Mouse (Mus musculus) brain, adult 2 months (tissue): ENCODE data around the gene Plagl1.

Experiments used
- DNase-seq: peaks from one replicate; pipeline ENCODE4 v3.0.0; 2011; ENCODE audit warnings: low read depth, low spot score

Plagl1 gene

DNA sequence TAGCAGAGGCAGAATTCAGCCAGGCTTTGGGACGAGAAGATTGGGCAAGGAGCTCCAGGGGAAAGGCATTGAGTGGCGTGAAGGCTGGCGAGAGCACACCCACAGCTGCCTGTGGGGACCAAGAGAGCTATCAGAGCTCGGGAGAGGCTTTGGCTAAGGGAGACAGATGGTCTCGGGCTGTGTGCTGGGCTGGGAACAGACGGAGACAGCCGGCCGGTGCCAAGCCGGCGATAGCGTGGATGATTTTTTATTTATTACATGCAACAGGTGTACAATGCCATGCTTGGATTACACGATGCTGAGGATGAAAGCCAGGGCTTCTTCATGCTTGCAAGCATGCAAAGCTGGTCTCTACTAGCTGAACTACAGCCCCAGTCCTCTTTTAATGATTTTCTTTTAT, 22.2 kb downstream of the Plagl1 start:
- DNase-seq, result peak; percentile 83

DNA sequence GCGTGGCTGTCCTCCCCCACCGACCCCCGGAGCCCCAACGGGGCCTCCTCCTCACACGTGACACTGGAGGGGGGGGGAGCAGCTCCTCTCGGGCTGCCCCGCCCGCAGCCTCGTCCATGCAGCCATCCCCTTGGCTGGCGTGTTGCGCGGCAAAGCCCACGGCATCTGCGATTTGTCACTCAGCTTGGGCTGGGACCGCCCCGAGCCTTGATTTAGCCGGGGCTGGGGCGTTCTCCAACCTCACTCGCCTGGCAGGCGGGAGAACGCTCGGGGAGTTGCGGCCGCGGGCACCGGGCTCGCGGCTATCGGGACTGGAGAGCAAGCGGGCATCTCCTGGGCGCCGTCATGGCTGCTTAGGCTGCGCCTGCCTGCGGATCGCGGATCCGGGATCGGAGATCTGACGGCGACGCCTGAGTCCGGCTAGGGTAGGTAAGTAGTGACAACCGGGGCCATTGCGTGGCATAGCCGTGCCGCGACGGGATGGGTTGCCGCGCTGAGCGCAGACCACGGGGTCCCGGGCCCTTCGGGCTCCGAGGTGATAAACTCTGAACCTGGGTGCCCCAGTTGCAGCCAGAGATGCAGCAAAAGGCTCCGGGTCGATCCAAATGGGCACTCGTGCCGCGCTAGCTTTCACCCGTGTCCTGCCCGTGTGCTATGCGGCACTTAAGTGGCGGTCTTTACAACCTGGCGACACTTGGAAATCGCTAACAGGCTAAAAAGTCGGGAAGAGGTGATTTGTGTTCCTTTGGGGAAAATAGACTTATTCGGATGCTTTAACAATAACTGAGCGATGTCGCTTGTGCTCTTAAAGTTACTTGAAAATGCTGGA, 30.5 kb downstream of the Plagl1 start:
- DNase-seq, result peak; percentile 94

DNA sequence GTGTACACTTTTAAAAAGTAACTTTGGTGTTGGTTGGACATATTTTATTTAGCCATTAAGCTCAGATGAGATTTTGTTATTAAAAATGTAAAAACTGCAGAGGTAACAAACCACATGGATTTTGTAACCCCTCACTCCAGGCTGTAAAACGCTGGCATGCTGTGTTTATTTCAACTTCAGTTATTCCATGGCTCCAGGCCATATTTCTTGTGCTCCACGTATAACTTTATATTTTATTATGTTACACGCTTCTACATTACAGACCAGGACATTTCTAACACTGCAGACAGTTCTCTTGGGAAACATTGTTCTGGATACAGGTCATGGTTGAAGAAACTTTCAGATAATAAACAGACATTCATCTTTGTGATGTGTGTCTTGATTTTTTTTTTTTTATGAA, 32.7 kb downstream of the Plagl1 start:
- no peak for DNase-seq

DNA sequence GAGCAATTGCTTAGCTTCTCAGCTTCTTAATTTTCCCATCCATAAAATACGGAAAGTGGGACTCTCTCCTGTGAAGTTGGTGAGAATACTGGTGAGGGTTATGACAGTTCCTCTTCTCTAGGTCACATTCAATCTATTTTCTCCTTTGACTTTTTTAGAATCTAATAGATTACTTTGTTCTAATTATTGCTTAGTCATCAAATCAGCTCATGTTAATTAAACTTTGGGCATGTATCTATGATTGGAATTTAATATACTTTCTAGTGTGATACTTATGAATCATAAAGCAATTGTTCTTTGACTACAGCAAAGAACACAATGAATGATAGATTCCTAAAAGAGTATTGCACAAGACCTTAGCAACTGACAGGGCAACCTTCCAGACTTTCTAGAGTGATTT, 38.6 kb downstream of the Plagl1 start:
- DNase-seq, result no peak

DNA sequence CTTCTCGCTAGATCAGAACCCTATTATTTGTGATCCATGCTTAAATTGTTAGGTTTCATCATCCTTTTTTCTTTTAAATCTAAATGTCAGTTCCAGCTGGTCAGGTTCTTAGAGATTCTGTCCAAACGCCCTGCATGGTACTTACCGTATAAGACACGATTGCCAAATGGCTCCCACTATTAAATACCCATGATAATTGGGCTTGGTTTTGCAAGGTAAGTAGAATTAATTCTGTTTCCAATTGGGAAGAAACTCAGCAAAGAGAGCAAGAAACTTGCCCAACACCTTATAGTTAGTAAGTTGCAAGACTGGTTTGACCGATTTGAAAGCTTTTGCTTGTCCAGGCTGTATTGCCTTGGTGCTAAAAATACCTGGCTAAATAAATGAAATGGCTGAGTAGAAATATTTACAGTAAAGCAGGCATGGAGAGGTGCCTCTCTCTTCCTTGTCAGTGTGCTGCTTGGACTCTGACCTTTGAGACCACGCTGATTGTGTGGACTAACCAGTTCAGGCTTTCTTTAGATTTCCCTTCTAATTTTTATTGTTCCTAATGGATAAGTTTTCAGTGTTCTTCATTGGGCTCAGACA, 39.9 kb downstream of the Plagl1 start:
- no peak for DNase-seq

DNA sequence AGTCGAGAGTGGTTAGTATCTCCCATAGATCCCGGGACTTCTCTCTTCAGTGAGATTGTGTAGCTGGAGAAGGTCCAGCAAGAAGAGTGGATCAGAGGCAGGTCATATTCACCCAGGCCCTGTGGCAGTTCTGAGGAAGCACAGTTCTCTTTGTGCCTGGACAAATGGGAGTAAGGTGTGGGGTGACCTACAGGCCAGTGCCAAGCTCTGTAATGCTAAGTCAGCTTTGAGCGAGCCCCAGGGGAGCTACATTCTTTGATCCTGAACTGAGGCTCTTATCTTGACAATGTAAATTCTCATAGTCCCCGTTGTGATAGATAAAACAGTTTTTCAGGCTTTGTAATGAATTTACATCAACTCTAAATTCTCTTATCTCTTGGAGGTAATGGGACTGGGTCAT, 42.1 kb downstream of the Plagl1 start:
- no peak for DNase-seq

DNA sequence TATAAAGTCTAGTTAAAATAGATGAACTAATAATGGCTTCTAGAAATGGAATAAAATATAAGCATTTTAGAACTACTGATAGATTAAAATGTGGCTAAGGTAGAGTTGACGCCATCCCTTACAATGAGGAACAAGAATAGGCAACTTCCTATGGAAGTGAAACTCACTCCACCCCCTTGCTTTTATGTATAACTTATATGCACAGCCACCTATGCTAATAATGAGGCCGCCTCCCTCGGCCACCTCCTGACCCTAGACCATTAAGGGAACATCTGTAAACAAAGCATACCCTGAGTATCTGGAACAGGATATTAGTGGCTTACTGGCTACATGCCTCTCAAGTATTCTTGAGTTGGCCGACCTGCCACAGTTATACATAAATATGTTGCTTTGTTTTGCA, 43.5 kb downstream of the Plagl1 start:
- no peak for DNase-seq

DNA sequence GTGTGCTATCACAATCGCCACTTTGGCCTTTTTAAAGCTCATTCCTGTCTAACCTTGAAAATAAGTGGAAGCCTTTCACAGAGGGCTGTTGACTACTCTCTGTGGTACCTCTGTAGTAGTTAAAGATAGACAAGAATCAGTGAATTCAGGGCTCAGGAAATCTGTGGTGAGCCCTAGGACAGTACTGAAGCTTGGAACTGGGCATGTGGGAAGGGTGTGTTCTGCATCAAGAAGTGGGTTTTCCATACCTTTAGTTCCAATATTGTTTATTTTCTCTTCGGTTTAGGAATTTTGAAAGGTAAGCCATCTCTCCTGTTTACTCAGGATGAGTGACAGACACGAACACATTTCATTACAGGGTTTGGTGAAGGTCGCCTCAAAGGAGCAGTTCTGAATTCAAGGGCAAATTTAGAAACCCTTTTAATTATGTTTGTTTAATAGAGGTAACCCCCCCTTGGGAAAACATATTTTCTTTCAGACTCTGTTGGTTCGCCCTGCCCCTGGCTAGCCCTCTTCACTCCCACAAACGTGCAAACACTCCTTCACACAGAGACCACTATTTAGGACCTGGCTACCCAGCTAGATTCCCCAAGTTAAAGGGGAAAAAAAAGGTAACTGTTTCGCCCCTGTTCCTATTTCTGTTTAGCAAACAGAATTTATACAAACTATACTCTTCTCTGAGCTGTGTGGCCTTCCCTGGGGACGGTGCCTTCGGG, 46.8 kb downstream of the Plagl1 start:
- no peak for DNase-seq

DNA sequence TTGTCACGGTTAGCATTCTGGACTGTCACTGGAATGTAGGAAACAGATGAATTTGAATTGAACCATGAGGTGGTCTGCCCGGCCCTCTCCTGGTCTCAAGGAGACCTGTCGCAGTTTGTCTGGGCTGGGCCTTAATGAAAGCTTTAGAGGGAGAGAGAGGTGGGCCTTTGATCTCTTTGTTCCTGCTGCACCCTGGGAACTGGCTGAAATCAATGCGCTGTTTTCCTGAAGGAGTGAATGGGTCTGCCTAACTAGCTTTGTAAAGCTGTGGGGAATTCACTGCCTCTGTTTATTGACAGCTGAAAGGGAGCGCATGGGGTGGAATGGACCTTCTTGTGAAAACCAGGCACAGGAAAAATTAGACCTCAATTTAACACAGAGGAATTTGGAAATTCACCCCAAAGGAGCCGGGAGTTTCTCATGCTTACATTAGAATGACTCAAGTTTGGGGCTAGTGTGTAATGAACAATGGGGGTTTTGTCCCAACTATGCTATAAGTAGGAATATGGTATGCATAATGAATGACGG, 47.8 kb downstream of the Plagl1 start:
- no peak for DNase-seq

DNA sequence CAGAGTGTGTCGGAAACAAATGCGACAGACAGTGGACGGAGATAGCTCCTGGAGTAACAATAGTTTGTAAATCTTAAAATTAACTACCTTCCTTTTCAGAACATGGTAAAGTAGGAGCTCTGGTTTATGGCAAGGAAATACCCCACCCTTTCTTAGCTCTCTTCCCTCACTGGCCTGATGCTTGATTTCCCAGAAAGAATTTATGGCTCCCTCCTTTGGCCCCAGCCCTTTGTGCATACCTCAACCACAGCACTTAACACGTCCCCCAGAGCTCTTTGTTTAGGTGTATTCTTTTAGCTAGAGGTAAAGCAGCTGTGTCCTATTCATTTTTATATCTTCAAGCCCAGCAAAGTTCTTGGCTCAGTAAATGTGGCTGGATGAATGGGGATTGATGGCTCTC, 48.5 kb downstream of the Plagl1 start:
- DNase-seq, result no peak

DNA sequence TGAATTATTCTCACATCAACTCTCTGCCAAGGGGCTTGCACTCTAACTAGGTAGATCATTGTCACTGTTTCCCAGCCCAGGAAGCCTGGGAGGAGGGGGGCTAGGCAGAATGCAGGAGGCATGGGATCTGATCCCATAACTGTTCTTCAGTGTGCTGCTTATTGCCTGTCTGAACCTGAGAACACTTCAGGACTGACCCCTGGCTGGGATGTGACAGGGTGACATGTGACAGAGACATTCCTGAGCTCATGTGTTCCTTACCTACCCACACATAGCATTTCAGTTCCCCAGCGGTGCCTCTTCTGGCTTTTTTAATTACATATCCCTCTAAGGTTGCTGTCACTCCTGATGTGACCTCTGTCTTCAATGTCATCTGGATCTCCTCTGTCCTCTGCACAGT, 49.5 kb downstream of the Plagl1 start:
- DNase-seq, result no peak

DNA sequence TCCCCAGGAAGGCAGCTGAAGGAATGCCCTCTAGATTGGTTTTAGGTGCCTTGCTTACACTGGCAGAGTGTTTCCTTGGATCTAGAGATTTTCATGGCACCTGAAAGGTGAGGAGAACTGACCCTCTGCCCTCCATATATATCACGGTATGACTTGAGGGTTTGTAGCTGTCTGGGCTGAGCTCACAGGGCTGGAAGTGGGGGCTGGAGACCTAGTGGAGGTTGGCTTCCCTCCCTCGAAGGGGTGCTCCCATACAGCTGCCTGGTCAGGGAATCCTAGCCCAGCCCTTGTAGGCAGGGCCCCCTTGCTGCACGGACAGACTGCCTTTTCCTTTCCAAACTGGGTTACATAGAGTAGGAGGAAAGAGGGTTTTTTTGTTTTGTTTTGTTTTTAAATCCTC, 52.5 kb downstream of the Plagl1 start:
- DNase-seq, result no peak

DNA sequence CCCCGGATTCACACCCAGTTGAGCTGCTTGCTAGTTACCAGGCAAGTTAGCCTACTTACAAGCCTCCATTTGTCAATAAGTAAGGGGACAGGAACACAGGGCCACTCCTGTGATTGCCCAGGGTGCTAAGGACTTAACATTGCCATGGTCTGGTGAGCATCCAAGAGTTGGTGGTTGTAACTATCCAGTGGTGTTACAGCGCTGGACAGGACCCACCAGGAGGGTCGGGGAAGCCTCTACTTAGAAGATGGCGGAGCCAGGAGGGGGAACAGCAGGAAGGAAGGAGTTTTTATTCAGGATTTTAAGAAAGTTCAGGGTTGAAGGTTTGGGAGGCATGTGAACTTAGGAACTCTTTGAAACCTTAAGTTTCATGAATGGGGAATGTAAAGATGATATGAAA, 53.3 kb downstream of the Plagl1 start:
- DNase-seq, result no peak

DNA sequence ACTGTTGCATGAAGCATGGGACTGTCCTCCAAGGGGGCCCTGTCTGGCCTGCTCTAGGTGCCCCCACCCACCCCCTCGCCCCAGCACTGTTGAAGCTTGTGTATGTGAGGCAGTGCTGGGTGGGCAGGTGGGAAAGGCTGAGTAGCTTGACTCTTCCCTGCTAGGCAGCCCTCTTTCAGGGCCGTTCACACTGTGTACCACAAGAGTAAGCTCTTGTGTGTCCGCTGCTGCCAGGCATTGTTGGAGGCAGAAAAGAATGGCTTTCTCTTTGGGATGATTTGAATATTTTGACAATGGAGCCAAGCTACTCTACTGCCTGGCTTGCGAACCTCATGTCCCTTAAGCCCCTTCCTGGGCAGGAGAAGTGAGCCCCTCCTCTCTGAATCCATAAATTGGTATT, 54.7 kb downstream of the Plagl1 start:
- DNase-seq, result peak; percentile 63

DNA sequence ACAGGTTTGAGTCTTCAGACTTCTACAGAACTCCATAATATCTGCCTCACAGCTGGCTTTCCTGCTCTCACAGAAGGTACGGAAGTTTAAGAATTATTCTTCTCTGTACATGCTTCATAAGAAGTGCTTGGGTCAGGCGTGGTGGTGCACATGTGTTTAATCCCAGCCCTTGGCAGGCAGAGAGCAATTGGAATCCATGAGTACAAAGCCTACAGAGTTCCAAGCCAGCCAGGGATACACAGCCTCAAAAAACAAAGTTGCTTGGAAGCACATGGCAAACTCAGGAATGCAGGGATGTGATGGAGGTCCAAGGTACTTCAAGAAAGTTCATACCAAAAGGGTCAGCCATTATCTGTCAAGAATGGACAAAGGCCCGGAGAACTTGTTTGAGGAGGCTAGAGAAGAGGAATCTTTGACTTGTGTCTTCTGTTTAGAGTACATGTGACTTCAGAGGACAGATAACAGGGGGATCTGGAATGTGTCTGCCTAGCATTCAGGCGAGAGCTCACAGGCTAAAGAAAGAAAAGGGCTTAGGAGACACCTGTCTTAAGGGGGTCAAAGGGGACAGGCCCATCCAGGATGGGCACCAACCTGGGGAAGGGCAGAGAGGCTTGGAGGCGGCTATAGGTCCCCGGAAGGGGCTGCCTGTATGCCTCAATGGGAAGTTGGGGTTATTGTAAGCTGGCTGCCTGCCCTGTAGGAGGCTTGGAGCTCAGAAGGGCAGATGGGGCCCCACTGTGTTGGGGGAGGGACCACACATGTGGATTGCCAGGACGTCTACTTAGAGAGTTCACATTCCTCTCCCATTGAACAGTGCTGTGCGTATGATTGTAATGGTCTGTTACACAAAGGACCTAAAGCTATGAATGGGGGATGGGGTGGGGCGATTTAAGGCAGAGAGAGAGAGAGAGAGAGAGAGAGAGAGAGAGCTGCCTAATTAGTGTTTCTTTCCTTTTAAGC, 56.7 kb downstream of the Plagl1 start:
- DNase-seq, result no peak

DNA sequence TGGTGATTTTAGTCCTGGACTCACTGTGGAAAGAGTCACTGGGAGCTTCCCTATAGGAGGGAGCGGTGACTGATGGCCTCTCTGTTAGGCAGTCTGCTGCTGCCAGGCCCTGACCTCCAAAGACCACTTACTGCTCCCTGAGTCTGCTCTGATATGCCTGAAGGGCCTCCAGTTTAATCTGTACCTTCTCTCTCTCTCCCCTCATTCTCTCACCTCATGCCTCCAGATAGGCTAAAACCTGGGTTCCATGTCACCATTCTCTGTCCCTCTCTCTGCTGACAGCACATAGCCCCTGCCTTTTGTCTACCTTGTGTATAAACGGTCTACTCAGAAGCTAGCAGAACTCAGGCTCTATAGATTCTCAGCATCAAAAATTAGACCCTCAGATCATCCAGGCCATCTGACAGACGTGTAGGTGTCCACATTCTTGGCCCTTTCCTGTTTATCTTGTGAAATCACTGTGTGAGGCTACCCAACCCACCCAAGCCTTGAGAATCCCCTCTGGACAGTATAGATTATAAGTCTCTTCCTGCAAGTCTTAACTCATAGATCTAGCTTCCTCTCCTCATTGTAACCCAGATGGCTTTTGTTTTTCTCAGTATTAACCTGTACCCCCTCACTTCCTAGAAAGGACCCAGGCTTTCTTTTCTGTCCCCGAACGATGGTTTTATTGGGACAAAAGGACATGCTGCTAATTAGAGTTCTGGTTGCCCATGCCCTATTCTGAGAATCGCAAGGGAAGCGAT, 57.9 kb downstream of the Plagl1 start:
- no peak for DNase-seq

DNA sequence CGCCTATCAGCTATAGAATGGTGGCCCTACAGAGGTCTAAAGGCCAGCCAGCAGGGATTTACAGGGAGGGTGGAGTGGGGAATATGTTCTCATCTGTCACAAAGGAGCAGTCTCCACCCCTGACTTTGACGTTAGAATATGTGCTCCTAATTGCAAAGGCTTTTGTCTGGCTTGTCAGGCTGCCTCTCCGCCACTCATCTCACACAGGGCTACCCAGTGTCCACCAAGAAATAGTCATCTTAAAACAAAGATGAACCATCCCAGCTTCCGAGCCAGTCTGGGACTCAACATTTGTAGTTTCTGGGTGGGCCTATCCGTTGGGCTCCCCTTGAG, 58.4 kb downstream of the Plagl1 start:
- no peak for DNase-seq

DNA sequence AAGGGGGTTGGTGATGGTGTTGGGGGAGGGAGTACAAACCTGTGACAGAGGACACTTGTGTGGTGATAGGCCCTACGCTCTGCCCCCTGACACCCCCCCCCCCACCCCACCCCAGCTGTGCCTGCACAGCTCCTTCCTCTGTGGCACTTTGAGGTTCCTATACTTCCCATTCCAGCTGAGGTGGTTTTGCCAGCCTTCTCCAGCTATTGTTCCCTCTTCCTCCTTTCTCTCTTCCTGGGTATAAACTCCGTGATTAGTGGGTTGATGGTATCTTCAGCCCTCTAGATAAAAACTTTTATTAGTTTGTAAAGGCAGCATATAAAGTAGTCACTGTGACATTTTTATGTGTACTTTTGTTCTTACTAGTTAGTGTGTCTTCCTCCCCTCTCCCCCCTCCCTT, 59.0 kb downstream of the Plagl1 start:
- no peak for DNase-seq

DNA sequence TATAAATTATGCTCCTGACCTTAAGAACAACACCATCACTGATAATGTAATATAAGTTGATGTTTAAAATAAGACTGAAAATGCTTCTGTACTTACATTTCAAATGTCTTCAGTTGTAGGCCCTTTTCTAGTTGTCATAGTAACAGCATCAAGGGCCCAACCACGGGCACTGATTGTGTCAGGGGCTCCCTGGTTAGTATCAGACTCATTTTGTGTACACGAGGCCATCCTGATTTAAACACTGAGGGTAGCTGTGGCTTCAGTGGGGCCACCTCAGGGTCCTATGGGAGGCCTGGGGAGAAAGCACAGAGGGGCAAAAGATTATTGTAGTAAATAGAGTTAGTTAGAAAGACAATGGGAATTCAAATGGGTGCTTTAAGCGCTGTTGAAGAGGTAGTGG, 65.5 kb downstream of the Plagl1 start:
- DNase-seq, result no peak

DNA sequence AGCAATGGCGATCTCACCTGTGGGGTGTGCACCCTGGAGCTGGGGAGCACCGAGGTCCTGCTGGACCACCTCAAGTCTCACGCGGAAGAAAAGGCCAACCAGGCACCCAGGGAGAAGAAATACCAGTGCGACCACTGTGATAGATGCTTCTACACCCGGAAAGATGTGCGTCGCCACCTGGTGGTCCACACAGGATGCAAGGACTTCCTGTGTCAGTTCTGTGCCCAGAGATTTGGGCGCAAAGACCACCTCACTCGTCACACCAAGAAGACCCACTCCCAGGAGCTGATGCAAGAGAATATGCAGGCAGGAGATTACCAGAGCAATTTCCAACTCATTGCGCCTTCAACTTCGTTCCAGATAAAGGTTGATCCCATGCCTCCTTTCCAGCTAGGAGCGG, 67.0 kb downstream of the Plagl1 start:
- DNase-seq, result peak; percentile 43

DNA sequence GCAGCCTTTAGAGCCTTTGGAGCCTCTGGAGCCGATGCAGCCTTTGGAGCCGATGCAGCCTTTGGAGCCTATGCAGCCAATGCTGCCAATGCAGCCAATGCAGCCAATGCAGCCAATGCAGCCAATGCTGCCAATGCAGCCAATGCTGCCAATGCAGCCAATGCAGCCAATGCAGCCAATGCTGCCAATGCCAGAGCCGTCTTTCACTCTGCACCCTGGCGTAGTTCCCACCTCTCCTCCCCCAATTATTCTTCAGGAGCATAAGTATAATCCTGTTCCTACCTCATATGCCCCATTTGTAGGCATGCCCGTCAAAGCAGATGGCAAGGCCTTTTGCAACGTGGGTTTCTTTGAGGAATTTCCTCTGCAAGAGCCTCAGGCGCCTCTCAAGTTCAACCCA, 67.6 kb downstream of the Plagl1 start:
- no peak for DNase-seq
